Mouse (Mus musculus): ENCODE results near the gene Plac9a. TPM values are rescaled to one million over a fixed set of nuclear protein-coding genes. Genes with fewer than 3 reads are reported as not detected.
A peak's percentile ranks its signal among the peaks of the same experiment; 100 is the strongest.
"Not testable (repeated sequence)": the region's sequence is repeated elsewhere in the genome, so short reads cannot be mapped to it uniquely, and the experiment has no call there.

Gene Plac9a
- not detected for total RNA-seq (2022)

DNA sequence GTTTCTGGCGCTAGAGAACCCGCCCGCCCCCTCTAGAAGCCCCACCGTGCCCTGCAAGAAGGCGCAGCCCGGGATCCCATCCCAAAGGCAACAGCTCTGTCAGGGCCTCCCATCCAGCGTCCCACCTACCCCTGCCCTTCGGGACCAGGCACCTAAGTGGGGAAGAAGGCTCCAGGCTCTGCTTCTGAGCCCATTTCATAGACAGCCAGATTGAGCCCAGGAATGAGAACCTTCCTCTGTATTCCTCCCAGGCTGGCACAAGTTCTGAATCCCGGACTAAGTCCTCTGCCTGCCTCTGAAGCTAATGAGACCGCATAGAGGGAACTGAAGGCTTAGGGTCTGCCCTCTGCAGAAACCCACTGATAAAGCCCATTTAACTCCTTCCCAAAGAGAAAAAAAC lies at the start of gene Plac9a:
Gene Plac9a (minus strand): TSS at position 101 of the 400 bp plus-strand sequence.
- not testable (repeated sequence) for DNase-seq (ENCODE audit: low spot score in 2 of 2)

DNA sequence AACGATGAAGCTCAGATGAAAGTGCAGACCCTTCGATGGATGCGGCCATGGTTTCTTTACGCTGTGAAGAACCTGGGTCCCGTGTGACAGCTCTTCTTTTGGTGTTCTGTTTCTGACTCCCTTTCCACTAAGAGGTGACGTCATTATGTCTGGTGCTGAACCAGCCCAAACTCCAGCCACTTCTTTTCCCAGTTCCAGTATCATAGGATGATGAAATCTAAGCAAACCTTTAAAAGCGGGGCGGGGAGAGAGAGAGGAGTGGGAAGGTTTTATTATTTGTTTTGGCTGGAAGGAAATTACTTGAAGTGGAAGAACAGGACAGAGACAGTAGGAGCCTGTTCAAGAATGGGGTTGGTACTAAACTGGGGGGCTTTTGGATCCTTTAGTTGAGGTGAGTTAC lies 35.1 kb upstream of the Plac9a start, which contains the start of gene Cphx1:
Gene Cphx1 (plus strand): TSS at position 301 of the 400 bp plus-strand sequence.
- not testable (repeated sequence) for DNase-seq (ENCODE audit: low spot score in 2 of 2)

DNA sequence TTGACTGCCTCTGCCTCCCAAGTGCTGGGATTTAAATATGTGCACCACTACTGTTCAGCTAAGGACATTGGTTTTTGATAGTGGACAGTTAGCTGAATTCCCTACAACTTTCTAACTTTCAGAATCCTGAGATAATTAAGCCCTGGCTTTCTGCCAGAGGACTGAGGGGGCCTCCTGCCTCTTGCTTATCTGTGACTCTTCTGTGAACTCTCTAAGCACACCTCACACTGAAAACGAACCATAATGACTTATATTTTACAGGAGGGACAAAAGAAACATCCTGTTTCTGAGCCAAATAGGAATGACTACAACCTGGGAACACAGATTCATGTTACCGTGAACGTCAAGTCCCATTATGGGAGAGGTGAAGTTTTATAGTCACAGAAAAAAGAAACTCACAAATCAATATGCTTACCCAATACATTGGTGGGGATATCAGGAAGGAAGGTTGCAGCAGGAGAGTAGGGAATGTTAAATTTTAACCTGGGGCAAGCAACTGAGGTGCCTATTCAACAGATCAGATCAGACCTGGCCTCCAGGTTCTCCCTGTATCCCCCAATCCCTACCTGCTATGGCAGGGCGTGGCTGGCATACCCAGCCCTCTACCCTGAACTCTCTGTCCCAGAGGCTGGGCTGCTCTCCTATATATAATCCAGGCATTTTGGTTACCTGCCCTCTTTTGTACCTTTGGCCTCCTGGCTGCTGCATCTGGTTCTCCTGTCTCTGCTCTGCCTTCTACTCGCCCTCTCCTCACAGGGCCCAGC lies 34.1 kb upstream of the Plac9a start:
- DNase-seq (ENCODE audit: low spot score in 2 of 2), result not testable (repeated sequence)

DNA sequence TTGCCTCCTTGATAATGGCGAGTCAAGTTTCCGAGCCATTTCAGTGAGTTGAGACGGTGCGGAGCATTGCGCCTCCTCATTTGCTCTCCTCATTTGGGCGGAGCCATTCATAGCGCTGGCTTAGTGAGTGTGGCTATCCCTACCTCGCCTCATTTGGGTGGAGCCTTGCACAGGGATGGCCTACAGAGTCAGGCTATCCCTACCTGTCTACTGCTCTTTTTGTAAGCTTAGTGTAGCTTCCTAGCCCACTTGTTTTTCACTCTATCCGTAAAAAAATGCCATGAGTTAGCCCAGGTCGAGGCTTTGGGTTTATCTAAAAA lies 24.6 kb upstream of the Plac9a start, which contains the start of gene Tmem254a:
Gene Tmem254a (minus strand): TSS at position 111 of the 320 bp plus-strand sequence.
- DNase-seq (ENCODE audit: low spot score in 2 of 2), result not testable (repeated sequence)

DNA sequence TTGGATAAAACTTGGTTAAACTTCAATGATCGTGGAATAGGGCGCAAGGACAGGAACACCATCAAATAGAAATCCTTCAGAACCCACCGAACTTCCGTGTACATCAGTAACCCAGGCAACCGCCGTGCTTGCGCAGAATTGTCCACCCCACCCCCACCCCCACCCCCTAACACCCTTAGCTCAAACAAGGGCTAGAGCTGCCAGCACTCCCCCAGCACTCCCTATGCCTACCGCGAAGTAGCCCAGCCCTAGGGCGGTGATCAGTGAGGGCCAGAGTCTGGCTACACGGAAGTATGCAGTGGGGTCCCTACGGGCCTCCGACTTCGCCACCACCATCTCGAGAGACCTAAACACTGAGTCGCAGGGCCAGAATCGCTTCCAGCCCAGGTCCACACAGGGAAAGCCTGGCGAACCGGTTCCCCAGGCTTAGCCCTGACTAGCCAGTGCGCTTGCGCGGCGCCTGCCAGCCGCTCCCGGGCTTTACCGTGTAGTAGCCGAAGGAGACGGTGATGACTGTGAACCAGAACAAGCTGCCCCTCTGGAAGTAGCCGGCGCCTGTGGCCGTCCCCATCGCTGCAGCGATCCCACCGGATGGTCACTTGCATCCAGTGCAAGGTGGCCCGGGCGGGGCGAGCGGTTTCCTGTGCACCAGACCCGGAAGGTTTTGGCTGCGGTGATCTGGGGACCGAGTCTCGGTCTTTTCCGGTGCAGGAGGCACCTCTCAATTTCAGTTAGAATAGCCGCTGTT lies 24.1 kb upstream of the Plac9a start:
- not testable (repeated sequence) for DNase-seq (ENCODE audit: low spot score in 2 of 2)

DNA sequence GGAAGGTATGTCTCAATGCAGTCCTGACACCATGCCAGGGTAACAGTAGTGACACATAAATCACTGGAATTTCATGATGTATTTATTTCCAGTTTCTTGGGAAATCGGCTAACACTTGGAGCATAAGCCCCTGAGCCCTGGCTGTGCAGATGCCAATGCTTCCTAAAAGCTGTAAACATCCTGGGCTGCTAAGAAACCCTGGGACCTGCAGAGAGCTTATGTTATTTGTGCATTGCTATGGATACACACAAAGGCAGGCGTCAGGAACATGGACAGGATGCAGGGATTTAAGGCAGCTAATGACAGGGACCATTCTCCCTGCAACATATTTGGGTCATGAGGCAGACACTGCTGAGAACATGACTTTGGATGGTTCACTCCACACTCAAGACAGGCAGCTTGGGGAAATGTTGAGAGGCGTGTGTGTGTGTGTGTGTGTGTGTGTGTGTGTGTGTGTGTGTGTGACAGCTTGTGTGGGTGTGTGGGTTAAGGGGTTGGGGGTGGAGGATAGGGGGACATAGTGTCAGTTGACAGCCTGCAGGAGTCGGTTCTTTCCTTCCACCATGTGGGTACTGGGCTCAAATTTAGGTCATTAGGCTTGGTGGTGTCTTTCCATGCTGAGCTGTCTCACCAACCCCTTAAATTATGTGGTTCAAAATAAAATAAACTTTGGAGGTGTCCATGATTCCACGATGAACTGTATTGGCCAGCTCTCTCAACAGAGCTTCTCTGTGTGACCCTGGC lies 15.7 kb upstream of the Plac9a start:
- DNase-seq (ENCODE audit: low spot score in 2 of 2), result not testable (repeated sequence)

DNA sequence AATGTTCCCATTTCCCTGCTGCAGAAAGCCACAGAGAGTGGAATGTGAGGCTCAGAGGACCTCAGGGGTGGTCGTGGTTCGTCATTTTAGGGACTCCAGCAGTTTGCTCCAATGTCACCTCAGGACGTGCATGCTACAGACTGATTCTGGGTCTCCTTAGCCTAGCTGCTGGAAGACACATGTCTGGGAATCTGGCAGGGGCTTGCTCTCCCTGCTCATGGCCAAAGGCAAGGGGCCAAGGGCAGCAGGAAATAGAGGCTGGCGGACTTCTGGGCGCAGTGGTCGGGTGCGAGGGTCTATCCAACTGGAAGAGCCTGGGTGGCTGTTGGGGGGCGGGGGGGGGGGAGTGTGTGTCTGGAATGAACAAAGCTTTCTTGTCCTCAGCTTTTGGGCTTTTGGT lies 6.1 kb upstream of the Plac9a start:
- DNase-seq (ENCODE audit: low spot score in 2 of 2), result not testable (repeated sequence)

DNA sequence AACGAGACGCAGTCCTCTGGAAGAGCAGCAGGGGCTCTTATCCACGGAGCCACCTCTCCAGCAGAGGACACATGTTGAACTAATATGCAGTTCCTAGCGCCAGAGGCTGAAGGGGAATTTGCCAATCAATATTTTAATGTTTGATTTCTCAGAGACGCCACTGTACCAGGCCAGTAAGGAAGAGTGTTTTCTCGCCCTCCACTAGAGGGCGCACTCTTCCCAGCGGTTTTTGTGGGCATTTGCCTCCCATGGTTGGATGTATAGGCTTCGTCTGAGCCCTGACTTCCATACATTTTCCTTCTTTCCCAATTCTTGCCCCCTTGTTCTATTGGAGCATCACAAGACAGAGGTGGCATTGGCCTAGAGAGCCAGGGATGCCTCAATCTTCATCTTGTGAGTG lies 4.4 kb upstream of the Plac9a start:
- DNase-seq (ENCODE audit: low spot score in 2 of 2), result not testable (repeated sequence)

DNA sequence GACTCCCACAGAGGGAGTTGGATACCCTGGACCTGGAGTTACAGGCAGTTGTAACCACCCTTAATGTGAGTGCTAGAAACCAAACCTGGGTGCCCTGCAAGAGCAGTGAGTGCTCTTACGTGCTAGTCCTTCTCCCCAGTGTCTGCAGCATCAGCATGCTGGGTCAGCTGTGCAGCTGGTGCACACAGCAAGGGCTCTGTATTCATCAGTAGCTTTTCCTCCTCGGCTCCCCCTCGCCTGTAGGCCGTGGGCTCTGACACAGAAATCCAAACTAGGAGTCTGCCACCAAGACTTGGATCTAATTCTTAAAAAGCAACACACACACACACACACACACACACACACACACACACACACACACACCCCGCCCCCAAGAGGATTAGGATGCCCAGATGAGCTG lies 2.3 kb upstream of the Plac9a start:
- peak in 1 of 2 experiments; percentile 1 for DNase-seq (ENCODE audit: low spot score in 2 of 2)

DNA sequence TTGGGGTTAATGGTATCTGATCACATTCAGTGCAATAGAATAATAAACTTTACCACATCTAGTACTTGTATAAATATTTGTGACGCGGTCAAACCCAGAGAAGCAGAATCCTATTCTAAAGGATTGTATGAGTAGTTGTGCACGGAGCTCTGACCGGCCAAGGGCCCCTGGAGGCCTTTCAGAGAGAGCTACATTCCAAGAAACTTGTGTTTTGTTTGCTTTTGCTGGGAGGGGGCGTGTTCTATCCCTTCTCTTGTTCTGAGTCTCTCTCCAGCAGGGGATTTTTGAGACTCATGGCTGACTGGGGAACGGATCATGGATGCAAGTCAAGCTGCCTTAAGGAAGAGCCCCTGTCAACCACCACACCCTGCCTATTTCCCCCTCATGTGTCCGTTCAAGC lies 7.2 kb downstream of the Plac9a start:
- DNase-seq (ENCODE audit: low spot score in 2 of 2), result not testable (repeated sequence)

DNA sequence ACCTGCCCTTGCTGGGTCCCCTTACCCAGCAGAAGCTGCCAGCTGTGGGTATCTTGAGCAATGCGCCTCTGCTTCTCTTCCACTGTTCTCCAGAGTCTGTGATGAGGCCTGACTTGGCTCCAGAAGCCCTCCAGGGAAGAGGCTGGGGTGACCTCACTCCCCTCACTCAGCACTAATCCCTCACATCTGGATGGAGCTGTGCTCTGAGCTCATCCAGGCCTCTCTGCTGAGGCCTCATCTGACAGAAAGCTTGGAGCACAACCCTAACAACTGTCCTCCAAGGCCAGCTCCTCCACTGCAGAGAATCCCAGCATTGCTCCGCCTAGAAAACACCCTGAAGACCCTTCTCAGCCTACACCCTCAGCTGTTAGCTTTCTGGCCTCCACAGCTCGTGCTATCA lies 8.3 kb downstream of the Plac9a start:
- DNase-seq (ENCODE audit: low spot score in 2 of 2), result not testable (repeated sequence)

DNA sequence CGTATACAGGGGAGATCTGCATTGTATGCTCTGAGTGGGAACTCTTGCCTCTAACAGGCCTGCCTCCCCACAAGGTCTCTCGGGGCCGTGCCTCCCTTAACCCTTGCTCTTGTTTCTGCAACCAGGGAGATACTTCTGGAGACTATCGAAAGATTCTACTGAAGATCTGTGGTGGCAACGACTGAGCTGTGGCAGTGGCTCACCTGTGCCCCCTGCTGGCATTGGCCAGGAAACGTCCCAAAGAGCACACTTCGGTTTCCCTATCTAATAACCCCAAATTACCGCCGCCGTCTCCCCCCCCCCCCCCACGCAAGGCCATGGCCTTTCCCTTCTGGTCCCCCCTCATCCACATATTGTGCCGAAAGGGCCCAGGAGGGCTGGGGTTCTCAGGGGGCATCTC lies 17.0 kb downstream of the Plac9a start:
- not testable (repeated sequence) for DNase-seq (ENCODE audit: low spot score in 2 of 2)

DNA sequence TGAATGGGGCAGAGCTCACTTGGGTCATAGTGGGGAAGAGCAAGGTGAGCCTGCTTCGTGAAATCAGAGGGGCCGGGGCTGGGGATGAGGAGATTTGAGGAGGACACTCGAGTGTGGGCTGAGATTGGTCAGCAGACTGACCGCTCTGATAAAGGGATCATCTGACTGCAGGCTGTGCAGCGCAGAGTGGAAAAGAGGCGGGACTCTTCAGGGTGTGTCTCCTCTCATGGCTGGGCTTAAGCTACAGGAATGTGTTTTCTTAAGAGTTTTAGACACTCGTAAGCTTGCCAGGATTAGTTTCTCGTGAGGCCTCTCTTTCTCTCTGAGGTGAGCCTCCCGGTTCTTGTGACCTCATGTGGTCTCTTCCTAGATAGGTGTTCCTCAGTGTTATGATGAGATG lies 21.1 kb downstream of the Plac9a start:
- not testable (repeated sequence) for DNase-seq (ENCODE audit: low spot score in 2 of 2)

DNA sequence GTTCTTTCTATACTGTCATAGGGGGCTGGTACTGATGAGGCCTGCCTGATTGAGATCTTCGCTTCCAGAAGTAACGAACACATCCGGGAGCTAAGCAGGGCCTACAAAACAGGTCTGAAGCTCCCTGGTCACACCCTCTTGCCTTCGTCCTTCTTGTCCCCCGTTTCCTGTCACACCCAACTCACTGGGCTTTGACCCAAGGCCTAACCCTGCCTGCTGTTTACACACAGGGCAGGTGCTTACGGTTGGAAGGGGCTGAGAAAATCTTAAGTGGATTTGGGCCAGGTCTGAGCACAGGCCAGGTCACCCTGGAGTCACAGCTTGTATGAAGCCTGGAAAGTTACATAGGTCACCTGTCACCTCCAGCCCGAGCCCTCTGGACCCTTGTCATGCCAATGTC lies 26.3 kb downstream of the Plac9a start:
- not testable (repeated sequence) for DNase-seq (ENCODE audit: low spot score in 2 of 2)

DNA sequence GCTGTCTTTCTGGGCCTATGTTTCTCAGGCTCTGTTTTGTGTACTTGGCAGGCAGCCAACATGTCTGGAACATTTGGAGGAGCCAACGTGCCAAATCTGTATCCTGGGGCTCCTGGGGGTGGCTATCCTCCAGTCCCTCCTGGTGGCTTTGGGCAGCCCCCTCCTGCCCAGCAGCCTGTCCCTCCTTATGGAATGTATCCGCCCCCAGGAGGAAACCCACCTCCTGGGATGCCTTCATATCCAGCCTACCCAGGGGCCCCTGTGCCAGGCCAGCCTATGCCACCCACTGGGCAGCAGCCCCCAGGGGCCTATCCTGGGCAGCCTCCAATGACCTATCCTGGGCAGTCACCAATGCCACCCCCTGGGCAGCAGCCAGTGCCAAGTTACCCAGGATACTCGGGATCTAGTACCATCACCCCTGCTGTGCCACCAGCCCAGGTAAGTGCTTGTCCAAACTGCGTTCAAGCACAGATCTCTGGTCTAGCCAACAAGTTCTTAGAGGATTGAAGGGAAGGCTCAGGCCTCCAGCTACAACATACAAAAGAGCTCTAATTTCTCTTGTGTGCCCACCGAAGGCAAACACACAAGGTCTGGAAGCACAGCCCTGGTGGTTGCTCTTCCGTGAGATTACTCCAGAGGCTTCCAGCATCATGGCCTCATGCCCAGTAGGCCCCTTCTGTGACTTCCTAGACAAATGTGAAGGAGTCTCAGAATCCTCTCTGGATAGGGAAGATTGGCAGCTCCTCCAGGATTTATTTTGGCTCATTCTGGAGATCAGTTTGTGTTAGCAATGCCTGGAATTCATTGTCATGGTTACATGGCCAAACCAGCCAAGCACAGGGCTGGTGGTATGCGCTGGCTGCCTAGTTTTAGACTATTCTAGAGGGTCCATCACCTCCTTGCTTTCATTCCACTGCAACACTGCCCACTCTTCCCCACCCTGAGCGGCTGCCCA lies 30.2 kb downstream of the Plac9a start:
- DNase-seq (ENCODE audit: low spot score in 2 of 2), result peak; percentile 53 to 63

DNA sequence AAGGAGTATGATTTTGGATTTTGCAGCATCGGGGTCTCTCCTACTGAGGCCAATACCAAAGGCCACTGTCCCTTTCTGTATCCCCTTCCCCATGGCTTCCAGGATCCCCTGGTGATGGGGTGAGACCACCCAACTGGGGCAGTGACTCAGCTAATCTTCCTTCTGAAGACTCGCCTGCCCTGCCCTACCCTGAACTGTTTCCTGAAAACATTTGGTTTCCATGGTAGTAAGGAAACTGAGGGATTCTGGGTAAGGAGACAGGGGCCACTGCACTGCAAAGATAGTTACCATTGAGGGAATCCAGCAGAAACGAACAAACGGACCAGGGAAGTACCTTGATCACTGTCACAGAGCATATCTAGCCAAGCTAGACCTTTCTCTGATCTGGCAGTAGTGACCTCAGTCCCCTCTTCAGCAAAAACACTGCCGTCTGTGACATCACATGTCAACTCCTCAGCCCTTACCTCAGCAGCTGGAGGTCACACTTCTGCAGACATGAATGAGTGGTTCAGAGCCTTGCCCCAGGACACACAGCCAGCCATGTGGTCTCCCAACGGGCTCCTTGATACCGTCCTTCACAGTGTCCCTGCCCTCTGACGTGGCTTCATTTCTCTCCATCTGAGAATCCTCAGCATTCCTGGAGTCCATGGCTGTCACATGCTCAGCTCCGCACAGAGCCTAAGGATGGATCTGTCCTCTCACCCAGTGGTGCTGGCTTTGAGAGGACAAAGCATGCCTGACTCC lies 33.6 kb downstream of the Plac9a start:
- no peak for DNase-seq (ENCODE audit: low spot score in 2 of 2)

DNA sequence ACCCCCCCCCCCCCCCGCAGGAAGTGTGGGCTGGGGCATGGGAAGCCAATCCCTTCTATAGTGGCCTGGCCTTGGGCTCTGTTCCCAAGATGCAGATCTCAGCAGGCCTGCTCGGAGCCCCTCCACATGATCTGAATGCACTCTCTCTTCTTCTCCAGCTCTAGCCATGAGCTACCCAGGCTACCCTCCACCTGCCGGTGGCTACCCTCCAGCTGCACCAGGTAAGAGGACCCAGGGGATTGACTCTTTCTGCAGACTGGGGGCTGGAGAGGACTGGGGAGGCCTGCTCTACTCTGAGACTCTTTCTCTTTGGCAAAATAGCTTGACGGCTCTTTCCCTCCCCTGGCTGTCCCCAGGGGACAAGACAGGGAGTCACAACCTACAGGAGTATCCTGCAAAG lies 34.2 kb downstream of the Plac9a start:
- no peak for DNase-seq (ENCODE audit: low spot score in 2 of 2)

DNA sequence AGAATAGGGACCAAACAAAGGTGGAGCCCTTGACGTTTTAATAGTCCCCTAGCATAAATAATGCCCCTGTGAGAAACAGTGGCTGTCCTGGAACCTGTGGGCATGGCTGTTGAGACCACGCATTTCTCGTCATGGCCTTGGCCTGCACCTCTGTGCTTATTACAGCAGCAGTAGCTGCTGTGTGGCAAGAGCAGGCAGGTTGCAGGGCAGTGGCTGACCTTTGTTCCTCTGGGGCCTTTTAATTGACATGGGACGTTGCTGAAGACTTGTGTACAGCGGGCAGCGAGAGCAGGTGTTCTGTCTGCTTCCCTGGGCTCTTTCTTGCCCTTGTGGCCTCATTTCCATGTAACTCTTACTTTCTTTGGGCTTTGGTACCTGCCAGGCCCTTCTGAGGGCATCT lies 35.1 kb downstream of the Plac9a start:
- no peak for DNase-seq (ENCODE audit: low spot score in 2 of 2)

DNA sequence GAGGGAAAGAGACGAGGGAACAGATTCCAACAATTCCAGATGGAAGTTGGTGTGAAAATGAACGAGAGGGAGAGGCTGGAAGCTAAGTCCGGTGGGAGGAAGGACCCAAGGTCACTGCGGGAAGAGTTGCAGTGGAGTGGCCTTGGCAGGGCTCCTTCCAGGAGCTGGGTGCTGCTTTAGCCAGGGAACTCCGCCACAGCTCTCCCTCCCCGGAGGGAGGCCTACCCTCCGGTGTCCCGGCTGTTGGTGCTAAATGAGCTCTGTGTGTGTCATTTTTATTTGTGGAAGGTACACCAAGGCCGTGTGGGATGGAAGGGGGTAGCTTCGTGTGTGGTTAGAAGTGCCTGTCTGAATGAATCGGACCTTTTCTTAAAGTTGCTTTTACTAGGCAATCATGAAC lies 36.1 kb downstream of the Plac9a start:
- DNase-seq (ENCODE audit: low spot score in 2 of 2), result no peak

DNA sequence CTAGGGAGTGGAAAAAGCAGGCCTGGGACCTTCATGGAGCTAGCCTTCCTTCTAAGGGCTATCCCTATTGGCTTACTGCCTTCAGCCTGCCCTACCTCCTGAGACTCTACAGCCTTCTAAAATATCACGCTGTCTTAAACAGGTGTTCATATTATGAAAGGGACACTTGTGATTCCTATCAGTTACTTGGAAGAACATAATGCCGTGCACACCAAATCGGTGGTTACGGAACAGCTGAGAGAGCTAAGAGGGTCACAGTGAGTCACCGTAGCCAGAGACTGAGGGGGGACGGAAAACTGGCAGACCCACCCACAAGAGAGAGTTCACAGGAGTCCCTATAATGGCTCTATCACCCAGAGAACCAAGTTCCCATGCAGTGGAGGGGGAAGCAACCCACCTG lies 36.5 kb downstream of the Plac9a start:
- DNase-seq (ENCODE audit: low spot score in 2 of 2), result no peak

All from layer of hippocampus, adult 8-10 months (tissue).